21 mouse cellular contexts compared by ENCODE assay signal in the genomic region with DNA sequence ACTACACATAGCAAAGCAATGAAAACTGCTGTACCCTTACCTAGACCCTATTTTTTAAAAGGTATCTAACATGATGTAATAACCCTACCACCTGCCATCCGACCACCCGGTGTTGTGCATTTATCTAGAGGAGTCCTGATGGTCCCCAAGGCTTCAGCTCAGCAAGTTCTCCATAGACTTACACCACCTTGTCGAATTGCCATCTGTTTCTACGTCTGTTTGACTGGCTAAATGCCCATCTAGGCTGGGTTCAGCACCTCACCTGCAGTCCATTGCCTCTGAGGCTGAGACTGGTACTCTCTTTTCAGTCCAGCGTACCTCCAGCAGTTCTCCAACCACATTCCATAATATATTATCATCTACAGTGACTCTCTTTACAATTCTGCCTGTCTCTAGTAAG.
DNase-seq lines count a peak whose midpoint lies in the region; ATAC-seq and TF ChIP-seq lines count a peak whose summit lies in the region.
"Had no signal": no experiment of that assay in that cellular context is flagged by ENCODE, and none has a peak within 500 bp of the region (broad histone marks: within the 10 kb centered on the region; RNA-seq: fewer than 3 reads in every experiment).

No protein-coding gene starts in this region.

- H3K4me3 ChIP-seq in cerebellum, adult 2 months (replicated peaks; ENCODE audit: insufficient read depth, low read depth, low read length), result no peak overlapping the region
- H3K4me3 ChIP-seq in intestine, embryonic 15.5 days (replicated peaks), result no peak overlapping the region
- H3K4me3 ChIP-seq: embryonic facial prominence, embryonic 13.5 days; forebrain, embryonic 12.5 days; heart, adult 2 months; hindbrain, embryonic 10.5 days had no signal

- H3K9ac ChIP-seq in intestine, embryonic 15.5 days, result no peak overlapping the region
- H3K9ac ChIP-seq: embryonic facial prominence, embryonic 13.5 days; forebrain, embryonic 12.5 days; forebrain, postnatal 0 days; hindbrain, embryonic 14.5 days had no signal

- H3K27me3 ChIP-seq in cerebellum, adult 2 months (ENCODE audit: control insufficient read depth, insufficient read depth, low read length), result no peaks in the 10 kb centered on the region
- no peaks in the 10 kb centered on the region for H3K27me3 ChIP-seq in intestine, embryonic 15.5 days (replicated peaks)
- H3K27me3 ChIP-seq: embryonic facial prominence, embryonic 13.5 days; forebrain, embryonic 12.5 days had no signal

- TF ChIP-seq CTCF in cerebellum, adult 2 months (IDR thresholded peaks at IDR 0.05; ENCODE audit: borderline replicate concordance, insufficient read depth, low read depth, low read length), result no peak

- H3K27ac ChIP-seq in cerebellum, adult 2 months (ENCODE audit: insufficient read depth, low read length), result no peak overlapping the region
- H3K27ac ChIP-seq in intestine, embryonic 15.5 days, result no peak overlapping the region
- H3K27ac ChIP-seq: embryonic facial prominence, embryonic 13.5 days; forebrain, embryonic 12.5 days; heart, adult 2 months; hindbrain, embryonic 10.5 days; hindbrain, embryonic 14.5 days had no signal

- H3K36me3 ChIP-seq in intestine, embryonic 15.5 days, result no peaks in the 10 kb centered on the region
- H3K36me3 ChIP-seq: embryonic facial prominence, embryonic 13.5 days; forebrain, embryonic 12.5 days; G1E; hindbrain, embryonic 10.5 days had no signal

- no peaks in the 10 kb centered on the region for H3K9me3 ChIP-seq in intestine, embryonic 15.5 days
- H3K9me3 ChIP-seq: embryonic facial prominence, embryonic 13.5 days; forebrain, embryonic 12.5 days; G1E; hindbrain, embryonic 10.5 days had no signal

- H3K4me1 ChIP-seq in cerebellum, adult 2 months (ENCODE audit: control insufficient read depth, insufficient read depth, low read length), result peaks cover 6% of the 10 kb centered on the region; the same call in 1 of the 2 replicates
- H3K4me1 ChIP-seq in intestine, embryonic 15.5 days (replicated peaks), result no peaks in the 10 kb centered on the region
- H3K4me1 ChIP-seq: embryonic facial prominence, embryonic 13.5 days; forebrain, embryonic 12.5 days; hindbrain, embryonic 10.5 days had no signal

- DNase-seq in cerebellum, postnatal 4 days (ENCODE audit: low spot score in 2 of 2), result no peak
- peak; percentile 87 to 96 for DNase-seq in cerebellum, adult 2 months
- DNase-seq in cerebellum, postnatal 10 days, result peak; percentile 85 to 86
- no peak for DNase-seq in c-Kit-positive CD71-positive TER-119-positive erythroid progenitor cells, embryonic 14.5 days (ENCODE audit: low spot score)
- DNase-seq: adrenal gland, adult 8-10 months; adrenal gland, postnatal 36 days; B cell, adult 2 months; forebrain, postnatal 0 days; gastrocnemius, postnatal 14 days; heart, adult 2 months had no signal

- ATAC-seq in cerebellum, adult (ENCODE audit: insufficient number of reproducible peaks, low FRiP score, low TSS enrichment), result peak; percentile 94
- ATAC-seq in intestine, embryonic 15.5 days, result no peak
- ATAC-seq in megakaryocyte progenitor cell, adult 5-6 weeks (replicated peaks; ENCODE audit: poor library complexity), result no peak
- ATAC-seq: CD4-positive, CD25-positive, alpha-beta regulatory T cell, adult 4 months; forebrain, postnatal 0 days; intestine, embryonic 16.5 days had no signal

- no peak overlapping the region for H3K4me2 ChIP-seq in intestine, embryonic 15.5 days (replicated peaks)
- H3K4me2 ChIP-seq: embryonic facial prominence, embryonic 13.5 days; forebrain, embryonic 12.5 days; heart, embryonic 11.5 days; hindbrain, embryonic 14.5 days had no signal

- no peak for TF ChIP-seq POLR2A in cerebellum, adult 2 months (IDR thresholded peaks at IDR 0.05; ENCODE audit: borderline replicate concordance, insufficient read depth, low read length)

- WGBS in cerebellum, adult 2 months, result 15% methylated on average over 5 of the region's 5 CpGs
- WGBS in intestine, embryonic 15.5 days, result 80% methylated on average over 5 of the region's 5 CpGs

Comparison
In these comparisons a context has a peak if more than half of its experiments do, and no peak if none do; other contexts are left out.
1. DNase-seq: peak in cerebellum, adult 2 months (2 of 2) and cerebellum, postnatal 10 days (2 of 2); none in cerebellum, postnatal 4 days (0 of 2) and c-Kit-positive CD71-positive TER-119-positive erythroid progenitor cells, embryonic 14.5 days (single experiment).